Mouse (Mus musculus): Measurements from ENCODE around the gene Inka1. TPM values are rescaled to one million over a fixed set of nuclear protein-coding genes. Genes with fewer than 3 reads are reported as not detected.
A peak's percentile ranks its signal among the peaks of the same experiment; 100 is the strongest.

Inka1 gene
- total and polyA plus RNA-seq, 3 experiments = 25.2 to 30.2 (median 28.0) TPM

DNA sequence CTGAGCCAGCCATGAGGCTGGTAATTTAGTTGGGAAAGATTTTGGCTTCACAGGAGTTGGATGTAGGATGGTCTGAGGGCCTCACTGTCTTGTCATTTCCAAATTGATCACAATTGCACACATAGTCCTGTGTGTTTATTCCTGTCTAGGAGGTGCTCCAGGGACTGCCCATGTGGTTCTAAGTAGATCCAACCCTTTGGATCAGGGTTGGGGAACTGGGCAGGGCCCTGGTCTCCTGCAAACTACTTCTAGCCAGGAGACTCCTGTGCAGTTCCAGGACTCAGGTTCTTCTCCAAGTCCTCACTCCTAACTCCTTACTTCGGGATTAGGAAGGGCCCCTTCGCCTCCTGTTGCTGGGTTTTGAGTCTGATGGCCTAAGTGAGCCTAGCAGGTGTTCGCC lies 50.3 kb downstream of the Inka1 start, which contains the start of gene Camkv:
Camkv (plus strand) TSS at position 301 of the 400 bp plus-strand sequence.
- H3K9ac ChIP-seq (ENCODE audit: insufficient read depth, low read depth) = no peak within 1 kb of the TSS
- in situ Hi-C loops (cut with MboI; ENCODE audit: low pct_ligation_motif_present, low pct_unique_long_range_greater_than_20kb, low sequenced_read_pairs) (no loop called here), dilution Hi-C loops (cut with MboI; ENCODE audit: extremely low pct_ligation_motif_present, extremely low pct_unique_long_range_greater_than_20kb, low sequenced_read_pairs) (no loop called here)
- TF ChIP-seq RAD21 (IDR thresholded peaks at IDR 0.05; ENCODE audit: low read depth, low read length) (no peak), MYC (IDR thresholded peaks at IDR 0.05; ENCODE audit: low read depth, low read length) (no peak), MEF2A (IDR thresholded peaks at IDR 0.05; ENCODE audit: borderline replicate concordance, low read depth, low read length) (no peak), HCFC1 (IDR thresholded peaks at IDR 0.05; ENCODE audit: low read depth, low read length) (no peak), POLR2A (IDR thresholded peaks at IDR 0.05; ENCODE audit: low read depth, low read length) (no peak), RCOR1 (conservative IDR thresholded peaks at IDR 0.05; ENCODE audit: low read depth, low read length) (no peak), E2F4 (IDR thresholded peaks at IDR 0.05; ENCODE audit: insufficient replicate concordance, low read depth, low read length) (no peak), GABPA (IDR thresholded peaks at IDR 0.05; ENCODE audit: insufficient replicate concordance, low read depth, low read length) (no peak), EP300 (IDR thresholded peaks at IDR 0.05; ENCODE audit: low read length) (no peak), POLR2AphosphoS2 (IDR thresholded peaks at IDR 0.05; ENCODE audit: low read depth, low read length) (no peak), CTCF (conservative IDR thresholded peaks at IDR 0.05 in 1 of 2, IDR thresholded peaks at IDR 0.05 in 1 of 2; ENCODE audit: low read depth in 2 of 2, low read length in 2 of 2) (no peak), USF1 (IDR thresholded peaks at IDR 0.05; ENCODE audit: low read depth, low read length) (no peak), CHD2 (IDR thresholded peaks at IDR 0.05; ENCODE audit: low read length) (no peak), USF2 (conservative IDR thresholded peaks at IDR 0.05; ENCODE audit: low read depth, low read length) (no peak), TCF12 (IDR thresholded peaks at IDR 0.05; ENCODE audit: low read depth, low read length) (no peak)
- no peak within 1 kb of the TSS for H3K27ac ChIP-seq (ENCODE audit: insufficient read depth, low read depth)
- H3K4me1 ChIP-seq (ENCODE audit: control insufficient read depth in 1 of 2, insufficient read depth in 2 of 2) = peaks cover 6 to 9% of the 10 kb centered on the region in 2 experiments
- no peaks in the 10 kb centered on the region for H3K36me3 ChIP-seq (replicated peaks in 1 of 2; ENCODE audit: control insufficient read depth in 1 of 2, insufficient read depth in 1 of 2, low read length in 1 of 2)
- peak within 1 kb of the TSS; percentile 47 for H3K4me2 ChIP-seq (ENCODE audit: insufficient read depth, low read depth, poor library complexity, severe bottlenecking)
- peaks cover 97% of the 10 kb centered on the region for H3K27me3 ChIP-seq (replicated peaks)
- H3K79me2 ChIP-seq (replicated peaks; ENCODE audit: control insufficient read depth, extremely low read depth, insufficient read depth, poor library complexity, severe bottlenecking) = no peaks in the 10 kb centered on the region
- DNase-seq (ENCODE audit: extremely low read depth) = no peak
- no peaks in the 10 kb centered on the region for H3K9me3 ChIP-seq (replicated peaks; ENCODE audit: low read length)
- H3K4me3 ChIP-seq (replicated peaks in 1 of 3; ENCODE audit: low read depth in 2 of 3, low read length in 2 of 3, poor library complexity in 1 of 3) = no peak within 1 kb of the TSS

Other genes starting within 250 kb of the Inka1 start
- gene Rbm5, start 214.9 kb downstream of the Inka1 start, total RNA-seq (2012; rRNA removed) = 67.6 and 74.5 TPM in 2 replicates
- 83.6 and 85.3 TPM in 2 replicates for gene Rbm5, start 214.9 kb downstream of the Inka1 start, total RNA-seq (2014; rRNA removed)
- gene Rbm5, start 214.9 kb downstream of the Inka1 start, polyA plus RNA-seq (2012; ENCODE audit: insufficient read length, low read depth) = 83.6 and 92.8 TPM in 2 replicates
- 39.1 and 42.3 TPM in 2 replicates for gene Rbm6, start 112.6 kb downstream of the Inka1 start, total RNA-seq (2012; rRNA removed)
- 43.3 and 48.9 TPM in 2 replicates for gene Rbm6, start 112.6 kb downstream of the Inka1 start, total RNA-seq (2014; rRNA removed)
- gene Rbm6, start 112.6 kb downstream of the Inka1 start, polyA plus RNA-seq (2012; ENCODE audit: insufficient read length, low read depth) = 48.8 and 56.6 TPM in 2 replicates
- gene Mon1a, start 97.7 kb downstream of the Inka1 start, total RNA-seq (2012; rRNA removed) = 13.6 and 14.1 TPM in 2 replicates
- gene Mon1a, start 97.7 kb downstream of the Inka1 start, total RNA-seq (2014; rRNA removed) = 14.5 and 19.5 TPM in 2 replicates
- 11.7 and 15.3 TPM in 2 replicates for gene Mon1a, start 97.7 kb downstream of the Inka1 start, polyA plus RNA-seq (2012; ENCODE audit: insufficient read length, low read depth)
- not detected in 2 replicates for gene Mst1r, start 79.0 kb downstream of the Inka1 start, total RNA-seq (2012; rRNA removed)
- not detected in 2 replicates for gene Mst1r, start 79.0 kb downstream of the Inka1 start, total RNA-seq (2014; rRNA removed)
- not detected in 2 replicates for gene Mst1r, start 79.0 kb downstream of the Inka1 start, polyA plus RNA-seq (2012; ENCODE audit: insufficient read length, low read depth)
- not detected in 2 replicates for gene Actl11, start 57.4 kb downstream of the Inka1 start, total RNA-seq (2012; rRNA removed)
- gene Actl11, start 57.4 kb downstream of the Inka1 start, total RNA-seq (2014; rRNA removed) = not detected in 2 replicates
- gene Actl11, start 57.4 kb downstream of the Inka1 start, polyA plus RNA-seq (2012; ENCODE audit: insufficient read length, low read depth) = not detected in 2 replicates
- not detected in 2 replicates for gene Camkv, start 50.2 kb downstream of the Inka1 start, total RNA-seq (2012; rRNA removed)
- not detected in 2 replicates for gene Camkv, start 50.2 kb downstream of the Inka1 start, total RNA-seq (2014; rRNA removed)
- not detected in 2 replicates for gene Camkv, start 50.2 kb downstream of the Inka1 start, polyA plus RNA-seq (2012; ENCODE audit: insufficient read length, low read depth)
- 21.6 and 27.0 TPM in 2 replicates for gene Traip, start 35.7 kb downstream of the Inka1 start, total RNA-seq (2012; rRNA removed)
- 25.0 and 25.6 TPM in 2 replicates for gene Traip, start 35.7 kb downstream of the Inka1 start, total RNA-seq (2014; rRNA removed)
- gene Traip, start 35.7 kb downstream of the Inka1 start, polyA plus RNA-seq (2012; ENCODE audit: insufficient read length, low read depth) = 33.0 and 51.4 TPM in 2 replicates
- 21.3 and 21.7 TPM in 2 replicates for gene Uba7, start 10.4 kb downstream of the Inka1 start, total RNA-seq (2012; rRNA removed)
- 25.2 and 26.0 TPM in 2 replicates for gene Uba7, start 10.4 kb downstream of the Inka1 start, total RNA-seq (2014; rRNA removed)
- 25.5 and 27.8 TPM in 2 replicates for gene Uba7, start 10.4 kb downstream of the Inka1 start, polyA plus RNA-seq (2012; ENCODE audit: insufficient read length, low read depth)
- gene Gm20661, start 2.8 kb downstream of the Inka1 start, total RNA-seq (2012; rRNA removed) = not detected in 2 replicates
- gene Gm20661, start 2.8 kb downstream of the Inka1 start, total RNA-seq (2014; rRNA removed) = not detected in 2 replicates
- gene Gm20661, start 2.8 kb downstream of the Inka1 start, polyA plus RNA-seq (2012; ENCODE audit: insufficient read length, low read depth) = 0.29 and 0.41 TPM in 2 replicates
- not detected in 2 replicates for gene Cdhr4, start 6.6 kb upstream of the Inka1 start, total RNA-seq (2012; rRNA removed)
- 0.35 and 0.82 TPM in 2 replicates for gene Cdhr4, start 6.6 kb upstream of the Inka1 start, total RNA-seq (2014; rRNA removed)
- gene Cdhr4, start 6.6 kb upstream of the Inka1 start, polyA plus RNA-seq (2012; ENCODE audit: insufficient read length, low read depth) = 0.79 and 2.0 TPM in 2 replicates
- gene Gm20662, start 10.5 kb upstream of the Inka1 start, total RNA-seq (2012; rRNA removed) = not detected in 2 replicates
- 1.2 TPM in 1 of 2 replicates, not detected in the other for gene Gm20662, start 10.5 kb upstream of the Inka1 start, total RNA-seq (2014; rRNA removed)
- gene Gm20662, start 10.5 kb upstream of the Inka1 start, polyA plus RNA-seq (2012; ENCODE audit: insufficient read length, low read depth) = 0.31 TPM in 1 of 2 replicates, not detected in the other
- 34.7 and 40.7 TPM in 2 replicates for gene Ip6k1, start 16.6 kb upstream of the Inka1 start, total RNA-seq (2012; rRNA removed)
- 23.3 and 27.1 TPM in 2 replicates for gene Ip6k1, start 16.6 kb upstream of the Inka1 start, total RNA-seq (2014; rRNA removed)
- gene Ip6k1, start 16.6 kb upstream of the Inka1 start, polyA plus RNA-seq (2012; ENCODE audit: insufficient read length, low read depth) = 25.6 and 26.0 TPM in 2 replicates
- 20.9 and 33.4 TPM in 2 replicates for gene Gmppb, start 63.4 kb upstream of the Inka1 start, total RNA-seq (2012; rRNA removed)
- gene Gmppb, start 63.4 kb upstream of the Inka1 start, total RNA-seq (2014; rRNA removed) = 17.9 and 18.4 TPM in 2 replicates
- gene Gmppb, start 63.4 kb upstream of the Inka1 start, polyA plus RNA-seq (2012; ENCODE audit: insufficient read length, low read depth) = 19.2 and 21.8 TPM in 2 replicates
- gene Amigo3, start 67.3 kb upstream of the Inka1 start, total RNA-seq (2012; rRNA removed) = 2.0 and 3.1 TPM in 2 replicates
- gene Amigo3, start 67.3 kb upstream of the Inka1 start, total RNA-seq (2014; rRNA removed) = 1.7 and 2.2 TPM in 2 replicates
- gene Amigo3, start 67.3 kb upstream of the Inka1 start, polyA plus RNA-seq (2012; ENCODE audit: insufficient read length, low read depth) = 3.3 and 4.4 TPM in 2 replicates
- 33.2 and 59.6 TPM in 2 replicates for gene Mst1, start 94.6 kb upstream of the Inka1 start, total RNA-seq (2012; rRNA removed)
- 16.9 and 19.6 TPM in 2 replicates for gene Mst1, start 94.6 kb upstream of the Inka1 start, total RNA-seq (2014; rRNA removed)
- gene Mst1, start 94.6 kb upstream of the Inka1 start, polyA plus RNA-seq (2012; ENCODE audit: insufficient read length, low read depth) = 19.7 and 21.4 TPM in 2 replicates
- gene Rnf123, start 97.5 kb upstream of the Inka1 start, total RNA-seq (2012; rRNA removed) = 28.8 and 32.3 TPM in 2 replicates
- gene Rnf123, start 97.5 kb upstream of the Inka1 start, total RNA-seq (2014; rRNA removed) = 6.6 and 10.0 TPM in 2 replicates
- 40.4 and 50.0 TPM in 2 replicates for gene Rnf123, start 97.5 kb upstream of the Inka1 start, polyA plus RNA-seq (2012; ENCODE audit: insufficient read length, low read depth)
- gene Apeh, start 108.7 kb upstream of the Inka1 start, total RNA-seq (2012; rRNA removed) = 69.5 and 75.6 TPM in 2 replicates
- 28.8 and 36.2 TPM in 2 replicates for gene Apeh, start 108.7 kb upstream of the Inka1 start, total RNA-seq (2014; rRNA removed)
- gene Apeh, start 108.7 kb upstream of the Inka1 start, polyA plus RNA-seq (2012; ENCODE audit: insufficient read length, low read depth) = 53.2 and 66.6 TPM in 2 replicates
- gene Bsn, start 204.5 kb upstream of the Inka1 start, total RNA-seq (2012; rRNA removed) = 3.6 and 5.6 TPM in 2 replicates
- gene Bsn, start 204.5 kb upstream of the Inka1 start, total RNA-seq (2014; rRNA removed) = 4.0 and 4.4 TPM in 2 replicates
- 6.6 and 7.8 TPM in 2 replicates for gene Bsn, start 204.5 kb upstream of the Inka1 start, polyA plus RNA-seq (2012; ENCODE audit: insufficient read length, low read depth)

Data from CH12.LX (cell line).